Mouse (Mus musculus) embryonic facial prominence, embryonic 14.5 days (tissue): Measurements from ENCODE around the gene Gm29735. TPM values are rescaled to one million over a fixed set of nuclear protein-coding genes. Genes with fewer than 3 reads are reported as not detected.
"Not testable (repeated sequence)": the region's sequence is repeated elsewhere in the genome, so short reads cannot be mapped to it uniquely, and the experiment has no call there.

Experiments used
- ATAC-seq: fragments of 200-750 bp; cut with Nextera tagmentation; 2 replicates; pipeline ENCODE4 v1.8.0; 2017; ENCODE audit warnings: low read depth, moderate number of reproducible peaks, moderate TSS enrichment
- DNase-seq: peaks from one replicate; pipeline ENCODE4 v3.0.0-alpha.2; 2015; ENCODE audit warnings: low spot score
- H3K27ac ChIP-seq: fragments of 300-500 bp; sonication (generic); replicated peaks from 2 replicates; pipeline ENCODE4 v1.5.1; 2014; ENCODE audit warnings: low read depth, mild to moderate bottlenecking, low read length, moderate library complexity
- H3K27me3 ChIP-seq: fragments of 300-500 bp; sonication (generic); replicated peaks from 2 replicates; pipeline ENCODE4 v1.6.1; 2014; ENCODE audit warnings: low read length; ENCODE audit not compliant: control insufficient read depth, insufficient read depth
- H3K36me3 ChIP-seq: fragments of 300-500 bp; sonication (generic); 2 replicates; pipeline ENCODE4 v1.6.1; 2014; ENCODE audit warnings: low read length, mixed read lengths; ENCODE audit not compliant: control insufficient read depth, insufficient read depth
- H3K4me1 ChIP-seq: fragments of 300-500 bp; sonication (generic); 2 replicates; pipeline ENCODE4 v1.6.1; 2014; ENCODE audit warnings: antibody characterized with exemption, low read length; ENCODE audit not compliant: control insufficient read depth, insufficient read depth
- H3K4me2 ChIP-seq: fragments of 300-500 bp; sonication (generic); 2 replicates; pipeline ENCODE4 v1.6.1; 2014; ENCODE audit warnings: low read depth, mild to moderate bottlenecking, low read length, moderate library complexity, mixed read lengths
- H3K4me3 ChIP-seq: fragments of 300-500 bp; sonication (generic); 2 replicates; pipeline ENCODE4 v1.5.1; 2014; ENCODE audit warnings: low read depth, mild to moderate bottlenecking, low read length
- H3K9ac ChIP-seq: fragments of 300-500 bp; sonication (generic); 2 replicates; pipeline ENCODE4 v1.6.1; 2014; ENCODE audit warnings: low read depth, mild to moderate bottlenecking, low read length, moderate library complexity, mixed read lengths
- H3K9me3 ChIP-seq: fragments of 300-500 bp; sonication (generic); 2 replicates; pipeline ENCODE4 v1.6.1; 2016; ENCODE audit warnings: low read length; ENCODE audit not compliant: control insufficient read depth
- WGBS: fragments of 180-500 bp; shearing (Covaris S2); extraction: QIAGEN DNeasy Blood & Tissue Kit; methylation state at CpG from one replicate; pipeline ENCODE4 v1.1.7; 2014; 5-methylcytosine and 5-hydroxymethylcytosine counted together
- polyA plus RNA-seq: library from polyadenylated mRNA; unstranded; fragments of >200 nt; fragmentation: Nextera tagmentation; extraction: Ambion mirVana; gene quantifications from 2 replicates; pipeline ENCODE4 v1.2.1, GENCODE M21; 2014

The Gm29735 gene
- polyA plus RNA-seq, 1 experiment from 2014 or later: not detected

DNA sequence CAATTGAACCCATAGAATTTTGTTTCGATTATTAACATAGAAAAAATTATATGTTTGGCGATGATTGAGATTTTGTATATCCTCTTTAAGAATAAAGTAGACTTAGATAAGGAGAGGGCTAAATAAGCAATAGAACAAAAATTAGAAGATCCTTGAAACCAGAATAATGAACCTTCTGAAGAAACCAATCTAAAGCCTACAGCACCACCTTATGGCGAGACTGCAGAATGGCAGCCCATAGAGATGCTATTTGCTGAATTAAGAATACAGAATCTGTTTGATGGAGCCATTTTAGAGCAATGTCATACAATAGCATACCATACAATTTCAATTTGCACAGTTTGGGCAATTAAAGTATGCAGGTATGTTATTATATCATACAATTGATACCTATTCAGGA lies 12.9 kb upstream of the Gm29735 start:
- ATAC-seq: no peak
- no peak overlapping the region for H3K4me3 ChIP-seq

DNA sequence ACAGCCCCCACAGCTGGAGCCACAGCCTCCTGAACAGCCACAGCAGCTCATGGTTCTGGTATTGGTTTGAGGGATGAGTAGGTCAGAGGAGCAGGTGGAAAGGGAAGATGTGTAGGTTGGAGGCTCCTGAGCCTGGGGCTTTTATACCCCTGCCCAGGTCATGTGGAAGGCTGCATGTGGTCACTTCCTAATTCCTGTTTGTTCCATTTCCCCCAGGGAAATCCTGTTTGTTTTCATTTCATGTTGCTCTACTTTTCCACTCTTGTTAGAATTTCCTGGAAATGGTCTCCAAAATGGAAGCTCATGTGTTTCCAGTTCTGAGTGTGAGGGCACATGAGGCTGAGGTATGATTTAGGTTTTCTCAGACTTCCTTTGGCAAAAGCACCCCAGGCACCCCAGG lies 8.7 kb upstream of the Gm29735 start, which contains the start of gene Gm4553:
TSS of gene Gm4553 (minus strand) at position 101 of the 400 bp plus-strand sequence.
- H3K9ac ChIP-seq, H3K36me3 ChIP-seq, H3K4me3 ChIP-seq, H3K27ac ChIP-seq, H3K27me3 ChIP-seq, H3K4me1 ChIP-seq, H3K9me3 ChIP-seq, H3K4me2 ChIP-seq, ATAC-seq, DNase-seq: not testable (repeated sequence)

More for the DNA sequence above, 12.9 kb upstream of the Gm29735 start:
- no peaks in the 10 kb centered on the region for H3K9me3 ChIP-seq
- no peak overlapping the region for H3K4me2 ChIP-seq
- no peak overlapping the region for H3K27ac ChIP-seq
- no peaks in the 10 kb centered on the region for H3K4me1 ChIP-seq
- H3K9ac ChIP-seq: no peak overlapping the region
- no peaks in the 10 kb centered on the region for H3K27me3 ChIP-seq
- no peaks in the 10 kb centered on the region for H3K36me3 ChIP-seq
- DNase-seq: peak; percentile 20
- WGBS: 47% methylated on average over 3 of the region's 3 CpGs

DNA sequence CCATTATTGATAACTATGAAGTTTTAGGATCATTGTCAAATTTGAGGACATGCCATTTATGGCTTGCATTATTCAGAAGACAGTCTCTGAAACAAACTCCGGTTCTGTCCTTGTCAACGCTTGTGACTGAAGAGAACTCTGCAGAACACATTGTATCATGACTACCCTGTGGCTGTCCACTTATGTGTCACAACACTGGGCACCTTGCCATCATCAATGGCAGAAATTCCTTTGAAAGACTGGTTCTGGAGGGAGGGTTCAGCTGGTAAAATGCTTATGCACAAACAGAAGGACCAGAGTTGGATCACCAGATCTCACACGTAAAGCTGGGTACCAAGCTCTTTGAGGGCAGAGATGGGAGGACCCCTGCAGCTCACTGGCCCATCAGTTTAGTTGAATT lies 2.5 kb upstream of the Gm29735 start:
- 93% methylated on average over 3 of the region's 3 CpGs for WGBS
- ATAC-seq: no peak
- Histone ChIP-seq H3K36me3 (no peaks in the 10 kb centered on the region), H3K27ac (no peak overlapping the region), H3K4me2 (no peak overlapping the region), H3K9me3 (no peaks in the 10 kb centered on the region), H3K4me3 (no peak overlapping the region), H3K27me3 (no peaks in the 10 kb centered on the region), H3K4me1 (no peaks in the 10 kb centered on the region), H3K9ac (no peak overlapping the region)
- DNase-seq: no peak

DNA sequence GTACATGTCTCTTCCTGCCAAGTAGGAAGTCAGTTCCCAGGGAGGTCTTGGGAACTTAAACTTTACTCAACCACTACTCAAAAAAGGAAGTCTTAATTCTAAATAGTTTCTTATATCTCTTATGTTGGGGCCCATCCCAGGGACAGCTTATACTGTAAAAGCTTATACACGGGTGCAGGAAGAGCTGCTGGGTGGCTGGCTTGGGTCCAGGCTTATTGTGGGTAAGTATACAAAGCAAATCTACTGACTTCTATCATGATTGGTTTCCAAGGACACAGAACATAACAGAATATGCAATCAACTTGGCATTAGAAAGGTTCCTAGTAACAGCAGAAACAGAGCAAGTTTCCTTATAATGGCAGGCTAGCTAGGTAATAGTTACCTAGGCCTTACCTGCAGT lies 1.6 kb downstream of the Gm29735 start:
- no peak for DNase-seq
- no peak for ATAC-seq
- WGBS: 52% methylated on average over 1 of the region's 1 CpGs

GRCm38 (mm10) chr7:142152191-142152590 lies 4.7 kb downstream of the Gm29735 start:
- Histone ChIP-seq H3K36me3 (no peaks in the 10 kb centered on the region), H3K27me3 (no peaks in the 10 kb centered on the region), H3K9ac (no peak overlapping the region), H3K9me3 (no peaks in the 10 kb centered on the region), H3K4me2 (no peak overlapping the region), H3K27ac (no peak overlapping the region), H3K4me3 (no peak overlapping the region), H3K4me1 (no peaks in the 10 kb centered on the region)
- ATAC-seq: no peak
- 72% methylated on average over 4 of the region's 4 CpGs for WGBS
- DNase-seq: no peak

More for the DNA sequence above, 1.6 kb downstream of the Gm29735 start:
- H3K27me3 ChIP-seq: no peaks in the 10 kb centered on the region
- no peaks in the 10 kb centered on the region for H3K9me3 ChIP-seq
- H3K4me1 ChIP-seq: no peaks in the 10 kb centered on the region
- H3K4me2 ChIP-seq: no peak overlapping the region
- H3K36me3 ChIP-seq: no peaks in the 10 kb centered on the region
- no peak overlapping the region for H3K27ac ChIP-seq
- no peak overlapping the region for H3K4me3 ChIP-seq
- H3K9ac ChIP-seq: no peak overlapping the region

DNA sequence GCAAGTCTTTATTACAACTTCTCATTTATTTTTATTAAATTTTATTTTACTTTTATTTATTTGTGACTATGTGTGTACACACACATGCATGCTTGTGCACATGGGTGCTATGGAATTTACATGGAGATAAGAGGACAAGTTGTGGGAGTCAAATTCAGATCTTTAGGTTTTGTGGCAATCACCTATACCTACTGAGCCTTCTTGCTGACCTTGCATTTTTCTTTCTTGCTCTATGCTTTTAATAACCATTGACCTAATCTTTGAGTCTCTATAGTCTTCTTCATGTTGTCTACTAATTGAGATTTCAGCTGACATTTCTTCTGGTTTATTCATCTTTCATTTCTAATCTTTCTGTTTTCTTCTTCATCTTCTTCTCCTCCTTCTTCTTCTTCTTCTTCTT lies 8.3 kb downstream of the Gm29735 start:
- H3K9me3 ChIP-seq: no peaks in the 10 kb centered on the region
- no peak overlapping the region for H3K4me3 ChIP-seq
- no peak overlapping the region for H3K4me2 ChIP-seq
- DNase-seq (no peak), ATAC-seq (no peak)
- H3K4me1 ChIP-seq: no peaks in the 10 kb centered on the region
- H3K36me3 ChIP-seq: no peaks in the 10 kb centered on the region
- no peaks in the 10 kb centered on the region for H3K27me3 ChIP-seq
- H3K9ac ChIP-seq: no peak overlapping the region
- H3K27ac ChIP-seq: no peak overlapping the region

DNA sequence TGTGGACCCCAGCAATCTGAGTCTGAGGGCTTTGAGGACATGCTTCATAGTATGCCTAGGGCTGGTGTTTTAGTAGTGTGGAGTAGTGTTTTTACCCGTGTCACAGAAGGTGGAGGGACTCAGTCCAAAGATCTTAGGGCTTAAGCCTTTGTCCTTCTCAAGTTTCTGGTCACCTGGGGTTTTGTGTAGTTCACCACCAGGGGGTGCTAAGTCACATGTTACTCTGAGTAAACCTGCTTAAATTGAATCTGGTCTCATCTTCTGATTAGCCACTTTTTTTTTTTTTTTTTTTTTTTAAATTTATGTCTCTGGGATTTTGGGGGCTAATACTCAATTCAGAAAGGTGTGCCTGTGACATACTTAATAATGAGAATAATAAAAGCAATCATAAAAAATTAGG lies 10.9 kb downstream of the Gm29735 start:
- Histone ChIP-seq H3K27ac (no peak overlapping the region), H3K4me2 (no peak overlapping the region), H3K27me3 (no peaks in the 10 kb centered on the region), H3K9ac (no peak overlapping the region), H3K4me1 (no peaks in the 10 kb centered on the region), H3K9me3 (no peaks in the 10 kb centered on the region), H3K36me3 (no peaks in the 10 kb centered on the region), H3K4me3 (no peak overlapping the region)
- ATAC-seq: no peak
- WGBS: 0% methylated on average over 1 of the region's 1 CpGs
- DNase-seq: peak; percentile 82

DNA sequence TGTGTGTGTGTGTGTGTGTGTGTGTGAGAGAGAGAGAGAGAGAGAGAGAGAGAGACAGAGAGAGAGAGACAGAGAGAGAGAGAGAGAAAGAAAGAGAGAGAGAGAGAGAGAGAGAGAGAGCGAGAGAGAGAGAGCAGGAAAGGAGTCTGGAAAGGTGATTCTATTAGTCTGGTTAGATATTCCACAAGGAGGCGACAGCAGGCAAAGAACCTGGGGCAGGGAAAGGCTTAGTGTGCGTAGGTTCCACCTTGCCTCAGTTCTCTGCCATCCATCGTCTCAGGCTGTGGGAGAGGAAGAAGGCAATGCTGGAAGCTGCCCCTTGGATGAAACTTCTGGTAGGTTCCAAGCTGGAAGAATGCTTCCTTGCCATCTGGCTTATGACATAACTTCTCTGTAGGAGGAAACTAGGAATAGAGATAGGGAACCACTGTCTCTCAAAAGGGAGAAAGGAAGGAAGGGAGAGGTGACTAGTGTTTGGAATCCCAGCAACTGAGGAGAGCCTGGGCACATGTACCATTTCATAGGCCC lies 11.4 kb downstream of the Gm29735 start:
- Histone ChIP-seq H3K9me3 (no peaks in the 10 kb centered on the region), H3K27ac (no peak overlapping the region), H3K9ac (no peak overlapping the region), H3K36me3 (no peaks in the 10 kb centered on the region), H3K4me1 (no peaks in the 10 kb centered on the region), H3K4me3 (no peak overlapping the region), H3K27me3 (no peaks in the 10 kb centered on the region), H3K4me2 (no peak overlapping the region)
- 38% methylated on average over 4 of the region's 4 CpGs for WGBS
- no peak for DNase-seq
- ATAC-seq: no peak

GRCm38 (mm10) chr7:142144507-142144906 lies 12.4 kb downstream of the Gm29735 start, which contains the start of gene Gm45337:
Gene Gm45337 (minus strand): TSS chr7:142144607.
- no peaks in the 10 kb centered on the region for H3K36me3 ChIP-seq
- WGBS: 83% methylated on average over 1 of the region's 1 CpGs
- DNase-seq (no peak), ATAC-seq (no peak)
- no peak within 1 kb of the TSS for H3K27ac ChIP-seq
- no peaks in the 10 kb centered on the region for H3K4me1 ChIP-seq
- H3K9me3 ChIP-seq: no peaks in the 10 kb centered on the region
- no peak within 1 kb of the TSS for H3K4me3 ChIP-seq
- no peak within 1 kb of the TSS for H3K9ac ChIP-seq
- H3K4me2 ChIP-seq: no peak within 1 kb of the TSS
- H3K27me3 ChIP-seq: no peaks in the 10 kb centered on the region
